Mouse (Mus musculus) testis, postnatal 14 days (tissue): ENCODE measurements at regions not wholly inside any gene's neighbourhood (a gene's known extent, or its start where the extent isn't known, plus 50 kb on each side); places are given as distances from the start of the nearest gene placed in this dataset.
A peak's percentile ranks its signal among the peaks of the same experiment; 100 is the strongest.
"Not testable (repeated sequence)": the region's sequence is repeated elsewhere in the genome, so short reads cannot be mapped to it uniquely, and the experiment has no call there.

Experiments used
- DNase-seq: peaks from one replicate; pipeline ENCODE4 v3.0.0; 2021; ENCODE audit warnings: low spot score

GRCm38 (mm10) chr11:20390622-20391021 lies 58.1 kb upstream of the Slc1a4 start:
- no peak for DNase-seq

GRCm38 (mm10) chr11:20393302-20393701 lies 60.8 kb upstream of the Slc1a4 start:
- not testable (repeated sequence) for DNase-seq

DNA sequence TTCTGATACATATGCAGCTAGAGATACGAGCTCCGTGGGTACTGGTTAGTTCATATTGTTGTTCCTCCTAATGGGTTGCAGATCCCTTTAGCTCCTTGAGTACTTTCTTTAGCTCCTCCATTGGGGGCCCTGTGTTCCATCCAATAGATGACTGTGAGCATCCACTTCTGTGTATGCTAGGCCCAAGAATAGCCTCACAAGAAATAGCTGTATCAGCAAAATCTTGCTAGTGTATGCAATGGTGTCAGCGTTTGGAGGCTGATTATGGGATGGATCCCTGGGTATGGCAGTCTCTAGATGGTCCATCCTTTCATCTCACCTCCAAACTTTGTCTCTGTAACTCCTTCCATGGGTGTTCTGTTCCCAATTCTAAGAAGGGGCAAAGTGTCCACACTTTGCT lies 61.3 kb upstream of the Slc1a4 start:
- not testable (repeated sequence) for DNase-seq

- DNase-seq = no peak
Measured at GRCm38 (mm10) chr11:20395848-20396203, 63.3 kb upstream of the Slc1a4 start.

- DNase-seq = no peak
Measured at GRCm38 (mm10) chr11:20396204-20396848, 63.8 kb upstream of the Slc1a4 start.

DNA sequence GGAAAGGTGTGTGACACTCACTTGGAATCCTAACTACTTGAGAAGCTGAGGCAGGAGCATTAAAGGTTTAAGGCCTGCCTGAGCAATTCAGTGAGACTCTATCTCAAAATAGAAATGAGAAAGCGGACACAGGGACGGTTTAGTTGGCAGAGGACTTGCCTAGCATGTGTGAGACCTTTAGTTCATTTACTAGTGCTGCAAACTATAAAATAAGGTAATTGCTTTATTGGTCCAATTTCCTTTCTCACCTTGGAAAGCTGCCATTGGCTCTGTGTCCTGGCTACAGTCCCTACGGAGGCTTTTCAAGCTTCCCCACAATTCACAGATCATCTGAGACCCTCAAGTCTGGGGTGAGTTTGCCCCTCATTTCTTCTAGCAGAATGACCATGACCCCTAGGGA lies 64.4 kb upstream of the Slc1a4 start:
- DNase-seq = no peak

GRCm38 (mm10) chr11:20400302-20401234 lies 68.1 kb upstream of the Slc1a4 start:
- DNase-seq = peak; percentile 68

DNA sequence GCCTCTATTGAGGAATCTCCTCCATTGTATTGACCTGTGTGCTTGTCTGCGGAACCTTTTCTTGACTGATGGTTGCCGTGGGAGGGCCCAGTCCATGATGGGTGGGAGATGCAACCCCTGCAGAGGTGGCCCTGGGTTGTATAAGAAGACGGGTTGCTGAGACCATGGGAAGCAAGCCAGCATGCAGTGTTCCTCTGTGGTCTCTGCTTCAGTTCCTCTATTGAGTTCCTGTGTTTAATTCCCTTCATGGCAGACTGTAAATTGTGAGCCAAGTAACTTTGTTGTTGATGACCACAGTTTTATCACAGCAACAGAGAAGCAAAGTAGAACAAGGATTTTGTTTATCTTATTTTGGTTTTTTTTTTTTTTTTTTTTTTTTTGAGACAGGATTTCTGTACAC lies 70.9 kb upstream of the Slc1a4 start:
- DNase-seq = no peak

- DNase-seq = no peak
Measured at GRCm38 (mm10) chr11:20404476-20404875, 72.0 kb upstream of the Slc1a4 start.

DNA sequence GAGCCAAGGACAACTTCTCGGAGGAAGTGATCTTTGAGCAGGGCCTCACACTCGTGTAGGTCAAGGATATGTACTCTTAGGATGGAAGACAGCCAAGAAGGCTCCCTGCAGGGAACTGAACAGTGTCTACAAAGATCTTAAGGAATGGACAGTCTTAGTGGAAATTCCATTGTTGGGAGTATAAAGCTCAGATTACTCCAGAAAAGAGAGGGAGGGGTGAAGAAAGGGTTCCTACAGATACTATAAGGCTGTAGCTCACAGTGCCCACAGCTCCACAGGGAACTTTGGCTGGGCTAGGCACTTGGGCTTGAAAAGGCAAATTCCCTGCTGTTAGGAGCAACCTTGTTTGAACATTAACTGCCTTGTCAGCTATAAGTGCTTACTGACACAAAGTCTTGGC lies 85.6 kb upstream of the Slc1a4 start:
- no peak for DNase-seq

GRCm38 (mm10) chr11:20420876-20421275 lies 88.4 kb upstream of the Slc1a4 start:
- DNase-seq = no peak

DNA sequence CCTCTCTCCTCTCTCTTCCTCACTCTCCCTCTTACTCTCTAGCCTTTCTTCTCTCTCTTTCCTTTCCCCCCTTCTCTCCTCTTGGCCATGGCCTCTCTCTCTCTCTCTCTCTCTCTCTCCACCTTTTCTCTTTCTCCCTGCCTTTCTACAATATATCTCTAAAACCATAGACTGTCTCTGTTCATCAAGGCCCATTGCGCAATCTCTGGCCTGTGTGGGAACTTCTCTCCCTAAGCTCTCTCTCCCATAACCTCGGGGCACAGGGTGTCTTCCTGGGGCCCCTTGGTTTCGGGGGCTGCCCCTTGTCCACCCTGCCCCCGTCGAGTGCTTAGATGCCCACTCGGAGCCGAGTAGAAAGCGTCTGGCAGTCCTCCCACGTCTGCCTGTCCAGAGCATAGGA lies 103.5 kb upstream of the Slc1a4 start:
- no peak for DNase-seq

DNA sequence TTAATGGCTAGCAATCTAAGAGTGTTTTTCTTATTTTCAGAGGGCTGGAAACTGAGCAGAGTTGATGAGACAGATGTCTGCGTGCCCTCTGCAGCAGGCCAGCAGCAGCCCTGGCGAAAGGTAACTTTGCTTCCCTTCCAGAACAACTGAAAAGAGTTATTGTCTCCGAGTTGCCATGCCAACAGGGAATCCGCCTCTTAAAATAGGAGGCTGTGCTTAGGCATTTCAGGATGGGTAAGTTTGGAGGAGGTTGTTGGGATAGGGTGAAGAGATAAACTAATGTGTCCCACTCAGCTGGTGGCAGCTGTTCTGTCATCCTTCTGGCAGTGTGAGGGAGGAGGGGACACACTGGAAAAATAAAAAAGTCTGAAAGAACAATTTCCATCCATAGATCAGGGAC lies 100.6 kb upstream of the Sertad2 start:
- no peak for DNase-seq

DNA sequence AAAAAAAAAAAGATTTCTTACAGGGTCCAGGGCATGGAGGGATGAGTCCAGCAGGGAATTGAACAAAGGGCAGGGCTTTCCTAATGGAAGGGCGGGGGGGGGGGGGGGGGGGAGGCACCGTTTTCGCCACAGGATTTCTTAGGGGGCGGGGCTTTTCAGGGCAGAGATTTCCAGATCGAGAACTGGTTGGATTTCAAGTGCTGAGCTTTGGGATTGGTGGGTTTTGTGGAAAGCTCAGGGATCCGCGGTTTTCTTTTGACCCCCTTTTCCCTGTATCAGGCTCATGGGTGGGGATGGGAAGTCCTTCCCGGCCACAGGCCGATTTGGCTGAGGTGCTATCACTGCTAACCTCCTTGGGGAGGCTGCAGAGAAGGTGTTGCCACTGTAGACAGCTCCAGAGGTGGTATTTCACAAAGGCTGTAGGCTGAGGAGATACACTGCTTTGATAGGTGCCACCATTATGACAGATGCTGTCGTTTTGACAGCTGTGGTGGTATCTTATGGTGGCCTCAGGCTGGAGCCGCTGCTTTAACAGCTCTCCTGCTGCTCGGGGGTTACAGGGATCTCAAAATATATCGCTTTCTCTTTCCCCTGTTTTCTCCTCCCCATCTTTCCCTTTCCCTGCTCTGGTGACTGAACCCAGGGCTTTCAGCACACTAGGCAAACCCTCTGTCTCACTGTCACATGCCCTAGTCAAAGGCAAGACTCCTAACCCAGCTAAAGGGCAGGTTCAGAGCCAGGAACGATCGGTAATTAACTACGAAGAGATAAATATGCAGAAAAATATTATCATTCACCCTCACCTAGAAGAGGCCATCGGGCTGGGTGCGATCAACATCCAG lies 97.8 kb upstream of the Sertad2 start:
- no peak for DNase-seq

DNA sequence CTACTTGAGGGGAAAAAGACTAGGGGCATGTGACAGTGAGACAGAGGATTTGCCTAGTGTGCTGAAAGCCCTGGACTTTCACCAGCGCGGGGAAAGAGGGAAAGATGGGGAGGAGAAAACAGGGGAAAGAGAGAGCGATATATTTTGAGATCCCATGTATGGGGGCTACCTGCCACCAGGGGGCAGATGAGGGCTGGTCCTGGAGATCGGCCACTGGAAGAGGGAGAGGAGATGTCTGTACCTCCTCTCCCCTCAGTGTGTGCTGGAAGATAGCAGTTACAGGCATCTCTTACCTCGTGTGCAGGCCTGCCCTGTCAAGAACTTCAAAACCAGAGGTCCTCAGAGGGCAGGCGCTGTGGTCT lies 97.2 kb upstream of the Sertad2 start:
- peak; percentile 41 for DNase-seq

DNA sequence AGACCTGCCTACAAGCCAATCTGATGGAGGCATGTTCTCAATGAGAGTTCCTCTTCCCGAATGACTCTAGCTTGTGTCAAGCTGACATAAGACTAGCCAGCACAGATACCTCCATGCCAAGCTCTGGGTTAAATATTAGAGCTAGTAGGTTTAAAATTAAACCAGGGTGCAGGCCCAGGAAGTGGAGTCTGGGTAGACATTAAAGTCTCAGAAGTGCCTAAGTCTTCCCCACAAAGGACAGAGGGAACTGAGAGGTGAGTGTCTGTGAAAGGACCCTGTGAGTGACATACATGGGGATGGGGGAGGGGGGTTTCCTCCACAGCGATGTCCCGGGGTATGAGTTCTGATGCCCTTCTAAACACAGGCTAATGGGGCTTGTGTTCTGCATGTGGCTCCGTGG lies 90.2 kb upstream of the Sertad2 start:
- no peak for DNase-seq

DNA sequence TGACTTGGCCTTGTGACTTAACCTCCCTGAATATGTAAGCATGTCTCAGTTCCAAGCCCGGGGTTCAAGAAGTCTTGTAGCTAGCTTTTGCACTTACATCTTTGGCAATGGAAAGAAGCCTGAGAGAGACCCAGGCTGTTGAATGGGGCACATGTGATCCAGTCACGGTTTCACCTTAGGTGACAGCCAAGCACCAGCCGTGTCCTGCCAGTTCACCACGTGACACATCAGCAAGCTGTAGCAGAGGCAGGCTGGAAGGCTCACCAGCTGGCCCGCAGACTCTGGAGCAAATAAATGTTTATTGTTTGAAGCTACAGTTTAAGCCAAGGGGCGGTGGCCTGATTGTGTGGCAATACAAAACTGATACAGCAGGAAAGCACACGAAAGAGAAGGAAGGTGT lies 89.3 kb upstream of the Sertad2 start:
- DNase-seq = no peak

DNA sequence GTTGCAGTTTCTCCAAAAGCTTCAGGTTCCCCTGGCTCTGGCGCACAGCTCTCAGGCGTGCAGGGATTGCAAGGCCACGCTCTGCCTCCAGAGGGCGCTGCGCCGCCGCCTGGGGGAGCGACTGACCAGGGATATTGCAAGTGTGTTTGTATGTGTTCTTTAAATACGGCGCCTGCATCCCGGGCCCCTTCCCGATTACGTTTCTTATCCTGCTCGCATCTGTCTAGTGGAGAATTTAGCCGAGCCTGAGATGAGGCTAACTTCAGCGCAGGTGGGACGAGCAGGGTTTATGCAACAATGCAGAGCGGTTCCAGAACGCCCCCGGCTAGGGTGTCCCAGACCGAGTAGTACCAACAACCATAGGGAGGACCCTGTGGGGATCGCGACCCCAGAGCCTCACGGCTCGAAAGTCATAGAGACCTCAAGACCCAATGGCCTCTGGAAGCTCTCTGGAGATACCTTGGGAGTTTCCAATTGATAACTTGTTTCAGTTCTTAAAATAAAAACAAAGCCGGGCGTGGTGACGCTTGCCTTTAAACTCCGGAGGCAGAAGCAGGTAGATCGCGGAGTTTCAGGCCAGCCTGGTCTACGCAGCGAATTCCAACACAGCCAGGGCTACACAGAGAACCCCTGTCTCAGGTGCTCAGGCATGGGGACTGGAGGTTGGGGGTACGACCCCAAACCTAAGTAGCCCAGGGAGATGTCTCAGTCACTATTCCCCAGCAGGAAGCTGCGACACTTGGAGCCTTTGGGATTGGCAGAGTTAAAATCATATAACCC lies 87.8 kb upstream of the Sertad2 start:
- peak; percentile 73 for DNase-seq

DNA sequence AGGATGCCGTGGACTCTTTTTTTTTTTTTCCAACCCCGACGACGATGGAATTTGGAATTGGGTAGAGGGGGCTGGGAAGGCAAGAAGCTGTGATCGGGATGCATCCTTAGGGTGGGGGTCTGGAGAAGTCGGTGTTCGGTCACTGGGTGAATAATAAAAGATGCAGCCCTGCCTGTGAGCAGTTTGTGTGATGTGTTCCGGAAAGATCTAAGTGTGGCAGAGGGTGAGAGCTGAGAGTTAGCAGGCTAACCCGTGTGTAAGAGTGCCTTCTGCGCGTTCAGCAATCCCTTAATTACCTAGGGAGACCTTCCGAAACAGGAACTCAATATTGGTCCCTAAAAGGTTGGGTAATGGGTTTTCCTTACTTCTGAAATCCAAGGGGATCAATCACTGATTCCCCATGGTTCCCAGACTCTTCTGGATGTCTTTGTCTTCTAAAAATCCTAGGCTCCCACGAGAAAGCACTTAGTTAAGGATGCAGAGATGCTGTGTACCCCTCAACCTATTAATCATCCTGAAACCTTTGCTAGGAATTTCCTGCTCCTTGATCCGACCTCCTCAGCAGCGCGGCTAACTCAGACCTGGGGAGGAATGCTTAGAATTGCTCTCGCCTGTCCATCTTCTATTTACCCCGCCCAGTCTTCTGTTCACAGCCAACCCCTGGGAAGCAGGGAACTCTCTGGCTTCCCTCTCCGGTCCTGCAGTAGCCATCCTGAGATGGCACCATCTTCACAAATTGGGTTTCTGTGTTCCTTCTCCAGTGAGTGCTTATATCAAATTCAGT lies 87.0 kb upstream of the Sertad2 start:
- DNase-seq = no peak

DNA sequence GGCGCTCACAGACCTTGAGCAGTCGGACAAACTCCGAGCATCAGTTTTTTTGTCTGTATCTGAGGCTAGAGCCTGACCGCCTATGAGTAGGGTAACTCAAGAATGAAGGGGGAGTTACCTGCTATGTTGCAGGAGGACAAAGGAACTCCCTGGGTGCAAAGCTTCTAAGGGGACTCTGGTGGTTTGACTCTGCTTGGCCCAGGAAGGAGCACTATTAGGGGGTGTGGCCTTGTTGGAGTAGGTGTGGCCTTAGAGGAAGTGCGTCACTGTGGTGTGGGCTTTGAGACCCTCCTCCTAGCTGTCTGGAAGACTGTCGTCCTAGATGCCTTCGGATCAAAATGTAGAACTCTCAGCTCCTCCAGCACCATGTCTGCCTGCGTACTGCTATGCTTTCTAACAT lies 83.9 kb upstream of the Sertad2 start:
- no peak for DNase-seq

DNA sequence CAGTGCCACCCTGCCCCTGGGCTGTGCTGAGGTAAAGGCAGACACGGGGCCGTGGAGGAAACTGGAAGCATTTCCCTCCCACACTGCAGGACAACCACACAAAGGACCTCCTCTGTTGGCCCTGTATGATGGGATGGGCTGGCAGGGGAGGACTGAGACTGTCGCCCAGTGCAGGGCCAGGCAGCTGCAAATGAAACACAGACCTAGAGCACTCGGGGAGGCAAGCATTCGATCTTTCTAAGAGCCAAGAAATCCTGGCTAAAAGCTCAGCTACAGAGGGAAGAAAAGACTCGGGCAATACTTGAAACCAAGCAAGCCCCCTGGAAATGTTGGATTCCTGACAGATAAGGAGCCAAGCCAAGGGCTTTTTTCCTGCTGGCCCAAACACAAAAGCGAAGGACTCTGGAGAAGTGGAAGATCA lies 82.5 kb upstream of the Sertad2 start:
- no peak for DNase-seq
